Mouse (Mus musculus) thymus, adult 2 months (tissue): ENCODE results near the gene Ppp4r3a.

Source experiments
- CTCF ChIP-seq: fragments of 200-500 bp; IDR thresholded peaks from 2 replicates; pipeline ENCODE4 v1.5.1; 2012; ENCODE audit warnings: mild to moderate bottlenecking, control low read depth, low read length, moderate library complexity, borderline replicate concordance; ENCODE audit not compliant: control insufficient read depth, poor library complexity, insufficient read depth; ENCODE audit errors: extremely low read depth
- POLR2A ChIP-seq: fragments of 200-500 bp; IDR thresholded peaks from 2 replicates; pipeline ENCODE4 v1.6.1; 2012; ENCODE audit warnings: mild to moderate bottlenecking, low read length, control low read depth, moderate library complexity; ENCODE audit not compliant: control insufficient read depth, poor library complexity, insufficient read depth; ENCODE audit errors: extremely low read depth

DNA sequence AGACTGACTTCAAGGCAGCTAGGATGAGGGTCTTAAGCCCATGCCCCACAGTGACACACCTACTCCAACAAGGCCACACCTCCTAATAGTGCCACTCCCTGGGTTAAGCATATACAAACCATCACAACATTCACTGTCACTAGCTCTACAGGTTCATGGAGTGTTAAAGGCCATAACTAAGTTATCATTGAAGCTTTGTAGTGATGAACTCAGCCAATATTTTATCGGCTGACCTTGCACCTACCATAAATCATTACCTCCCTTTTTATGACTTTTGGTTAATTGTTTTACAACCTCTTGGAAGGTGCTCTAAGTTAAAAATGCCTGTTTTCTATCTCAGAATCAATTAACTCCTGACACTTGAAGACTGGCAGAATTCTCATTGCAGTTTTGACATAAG lies 24.2 kb upstream of the Ppp4r3a start:
- TF ChIP-seq POLR2A = no peak
- no peak for TF ChIP-seq CTCF
